Mouse (Mus musculus): ENCODE data around the gene Pdxdc1. TPM values are rescaled to one million over a fixed set of nuclear protein-coding genes. Genes with fewer than 3 reads are reported as not detected.

Gene Pdxdc1
- polyA plus RNA-seq, 1 experiment from 2014 or later = 79.4 TPM

GRCm38 (mm10) chr16:13898981-13899380, 4.0 kb downstream of the Pdxdc1 start:
- Histone ChIP-seq H3K9ac (ENCODE audit: low read length) (no peak overlapping the region), H3K27me3 (ENCODE audit: control insufficient read depth, insufficient read depth, low read length) (no peaks in the 10 kb centered on the region), H3K36me3 (ENCODE audit: control insufficient read depth, insufficient read depth, low read length) (no peaks in the 10 kb centered on the region), H3K9me3 (ENCODE audit: control insufficient read depth, low read length) (no peaks in the 10 kb centered on the region), H3K4me3 (ENCODE audit: low read depth, low read length) (no peak overlapping the region), H3K4me2 (ENCODE audit: low read depth) (no peak overlapping the region), H3K27ac (ENCODE audit: low read depth, low read length) (no peak overlapping the region), H3K4me1 (ENCODE audit: control insufficient read depth, insufficient read depth, low read length) (0 out of 2 replicates have a peak, but pooled peaks cover 3% of the 10 kb centered on the region)
- ATAC-seq (ENCODE audit: insufficient read depth, low FRiP score, low TSS enrichment) (no peak), DNase-seq (ENCODE audit: low spot score) (no peak)
- 73% methylated on average over 2 of the region's 2 CpGs for WGBS

- H3K4me1 ChIP-seq (ENCODE audit: control insufficient read depth, insufficient read depth, low read length) = no peaks in the 10 kb centered on the region
- H3K27ac ChIP-seq (ENCODE audit: low read depth, low read length) = no peak overlapping the region
- H3K9me3 ChIP-seq (ENCODE audit: control insufficient read depth, low read length) = no peaks in the 10 kb centered on the region
- no peak for DNase-seq (ENCODE audit: low spot score)
- H3K4me2 ChIP-seq (ENCODE audit: low read depth) = no peak overlapping the region
- no peak overlapping the region for H3K9ac ChIP-seq (ENCODE audit: low read length)
- H3K4me3 ChIP-seq (ENCODE audit: low read depth, low read length) = no peak overlapping the region
- WGBS = 88% methylated on average over 3 of the region's 3 CpGs
- no peak for ATAC-seq (ENCODE audit: insufficient read depth, low FRiP score, low TSS enrichment)
- no peaks in the 10 kb centered on the region for H3K36me3 ChIP-seq (ENCODE audit: control insufficient read depth, insufficient read depth, low read length)
- H3K27me3 ChIP-seq (ENCODE audit: control insufficient read depth, insufficient read depth, low read length) = no peaks in the 10 kb centered on the region
Measured at GRCm38 (mm10) chr16:13896357-13896756, 6.6 kb downstream of the Pdxdc1 start.

- Histone ChIP-seq H3K4me1 (ENCODE audit: control insufficient read depth, insufficient read depth, low read length) (no peaks in the 10 kb centered on the region), H3K9ac (ENCODE audit: low read length) (no peak overlapping the region), H3K27me3 (ENCODE audit: control insufficient read depth, insufficient read depth, low read length) (no peaks in the 10 kb centered on the region), H3K27ac (ENCODE audit: low read depth, low read length) (no peak overlapping the region), H3K4me3 (ENCODE audit: low read depth, low read length) (no peak overlapping the region), H3K4me2 (ENCODE audit: low read depth) (no peak overlapping the region), H3K36me3 (ENCODE audit: control insufficient read depth, insufficient read depth, low read length) (no peaks in the 10 kb centered on the region), H3K9me3 (ENCODE audit: control insufficient read depth, low read length) (no peaks in the 10 kb centered on the region)
- no peak for DNase-seq (ENCODE audit: low spot score)
- WGBS = 94% methylated on average over 3 of the region's 3 CpGs
- no peak for ATAC-seq (ENCODE audit: insufficient read depth, low FRiP score, low TSS enrichment)
Measured at GRCm38 (mm10) chr16:13895740-13896139, 7.2 kb downstream of the Pdxdc1 start.

- Histone ChIP-seq H3K27ac (ENCODE audit: low read depth, low read length) (no peak overlapping the region), H3K9ac (ENCODE audit: low read length) (no peak overlapping the region), H3K4me2 (ENCODE audit: low read depth) (no peak overlapping the region), H3K4me1 (ENCODE audit: control insufficient read depth, insufficient read depth, low read length) (no peaks in the 10 kb centered on the region), H3K4me3 (ENCODE audit: low read depth, low read length) (no peak overlapping the region), H3K36me3 (ENCODE audit: control insufficient read depth, insufficient read depth, low read length) (no peaks in the 10 kb centered on the region), H3K9me3 (ENCODE audit: control insufficient read depth, low read length) (no peaks in the 10 kb centered on the region), H3K27me3 (ENCODE audit: control insufficient read depth, insufficient read depth, low read length) (no peaks in the 10 kb centered on the region)
- no peak for DNase-seq (ENCODE audit: low spot score)
- WGBS = 54% methylated on average over 2 of the region's 2 CpGs
- no peak for ATAC-seq (ENCODE audit: insufficient read depth, low FRiP score, low TSS enrichment)
Measured at GRCm38 (mm10) chr16:13894097-13894496, 8.8 kb downstream of the Pdxdc1 start.

- Histone ChIP-seq H3K27me3 (ENCODE audit: control insufficient read depth, insufficient read depth, low read length) (no peaks in the 10 kb centered on the region), H3K9me3 (ENCODE audit: control insufficient read depth, low read length) (no peaks in the 10 kb centered on the region), H3K36me3 (ENCODE audit: control insufficient read depth, insufficient read depth, low read length) (no peaks in the 10 kb centered on the region), H3K4me3 (ENCODE audit: low read depth, low read length) (no peak overlapping the region), H3K4me2 (ENCODE audit: low read depth) (no peak overlapping the region), H3K9ac (ENCODE audit: low read length) (no peak overlapping the region), H3K4me1 (ENCODE audit: control insufficient read depth, insufficient read depth, low read length) (no peaks in the 10 kb centered on the region), H3K27ac (ENCODE audit: low read depth, low read length) (no peak overlapping the region)
- DNase-seq (ENCODE audit: low spot score) (no peak), ATAC-seq (ENCODE audit: insufficient read depth, low FRiP score, low TSS enrichment) (no peak)
Measured at GRCm38 (mm10) chr16:13892850-13893249, 10.1 kb downstream of the Pdxdc1 start.

GRCm38 (mm10) chr16:13890449-13890848, 12.5 kb downstream of the Pdxdc1 start:
- ATAC-seq (ENCODE audit: insufficient read depth, low FRiP score, low TSS enrichment) = no peak
- Histone ChIP-seq H3K36me3 (ENCODE audit: control insufficient read depth, insufficient read depth, low read length) (no peaks in the 10 kb centered on the region), H3K4me1 (ENCODE audit: control insufficient read depth, insufficient read depth, low read length) (no peaks in the 10 kb centered on the region), H3K4me2 (ENCODE audit: low read depth) (no peak overlapping the region), H3K9me3 (ENCODE audit: control insufficient read depth, low read length) (no peaks in the 10 kb centered on the region), H3K27me3 (ENCODE audit: control insufficient read depth, insufficient read depth, low read length) (no peaks in the 10 kb centered on the region), H3K27ac (ENCODE audit: low read depth, low read length) (no peak overlapping the region), H3K9ac (ENCODE audit: low read length) (no peak overlapping the region), H3K4me3 (ENCODE audit: low read depth, low read length) (no peak overlapping the region)
- 88% methylated on average over 2 of the region's 2 CpGs for WGBS
- DNase-seq (ENCODE audit: low spot score) = no peak

GRCm38 (mm10) chr16:13883094-13883774, 19.7 kb downstream of the Pdxdc1 start:
- H3K9me3 ChIP-seq (ENCODE audit: control insufficient read depth, low read length) = no peaks in the 10 kb centered on the region
- no peak overlapping the region for H3K9ac ChIP-seq (ENCODE audit: low read length)
- H3K27ac ChIP-seq (ENCODE audit: low read depth, low read length) = no peak overlapping the region
- no peaks in the 10 kb centered on the region for H3K4me1 ChIP-seq (ENCODE audit: control insufficient read depth, insufficient read depth, low read length)
- ATAC-seq (ENCODE audit: insufficient read depth, low FRiP score, low TSS enrichment) (no peak), DNase-seq (ENCODE audit: low spot score) (no peak)
- WGBS = 71% methylated on average over 3 of the region's 3 CpGs
- H3K4me2 ChIP-seq (ENCODE audit: low read depth) = no peak overlapping the region
- no peaks in the 10 kb centered on the region for H3K27me3 ChIP-seq (ENCODE audit: control insufficient read depth, insufficient read depth, low read length)
- H3K4me3 ChIP-seq (ENCODE audit: low read depth, low read length) = no peak overlapping the region
- no peaks in the 10 kb centered on the region for H3K36me3 ChIP-seq (ENCODE audit: control insufficient read depth, insufficient read depth, low read length)

GRCm38 (mm10) chr16:13875483-13875882, 27.4 kb downstream of the Pdxdc1 start:
- H3K27me3 ChIP-seq (ENCODE audit: control insufficient read depth, insufficient read depth, low read length) = no peaks in the 10 kb centered on the region
- ATAC-seq (ENCODE audit: insufficient read depth, low FRiP score, low TSS enrichment) = no peak
- no peak overlapping the region for H3K27ac ChIP-seq (ENCODE audit: low read depth, low read length)
- 91% methylated on average over 4 of the region's 4 CpGs for WGBS
- H3K4me2 ChIP-seq (ENCODE audit: low read depth) = no peak overlapping the region
- no peaks in the 10 kb centered on the region for H3K4me1 ChIP-seq (ENCODE audit: control insufficient read depth, insufficient read depth, low read length)
- H3K4me3 ChIP-seq (ENCODE audit: low read depth, low read length) = no peak overlapping the region
- no peaks in the 10 kb centered on the region for H3K36me3 ChIP-seq (ENCODE audit: control insufficient read depth, insufficient read depth, low read length)
- no peak for DNase-seq (ENCODE audit: low spot score)
- no peaks in the 10 kb centered on the region for H3K9me3 ChIP-seq (ENCODE audit: control insufficient read depth, low read length)
- H3K9ac ChIP-seq (ENCODE audit: low read length) = no peak overlapping the region

GRCm38 (mm10) chr16:13867910-13868514, 34.9 kb downstream of the Pdxdc1 start:
- Histone ChIP-seq H3K9ac (ENCODE audit: low read length) (peak overlapping the region; percentile 49), H3K9me3 (ENCODE audit: control insufficient read depth, low read length) (no peaks in the 10 kb centered on the region), H3K4me2 (ENCODE audit: low read depth) (peak overlapping the region; percentile 25), H3K4me3 (ENCODE audit: low read depth, low read length) (peak overlapping the region; percentile 25; the same call in 1 of the 2 replicates), H3K36me3 (ENCODE audit: control insufficient read depth, insufficient read depth, low read length) (peaks cover 4% of the 10 kb centered on the region; the same call in 1 of the 2 replicates), H3K27me3 (ENCODE audit: control insufficient read depth, insufficient read depth, low read length) (no peaks in the 10 kb centered on the region), H3K4me1 (ENCODE audit: control insufficient read depth, insufficient read depth, low read length) (no peaks in the 10 kb centered on the region), H3K27ac (ENCODE audit: low read depth, low read length) (peak overlapping the region; percentile 29; the same call in 1 of the 2 replicates)
- ATAC-seq (ENCODE audit: insufficient read depth, low FRiP score, low TSS enrichment) (peak; percentile 61), DNase-seq (ENCODE audit: low spot score) (peak; percentile 47)
- WGBS = 8% methylated on average over 42 of the region's 42 CpGs
